Mouse (Mus musculus) heart, adult 10 weeks (tissue): ENCODE data around the gene Rara. TPM values are rescaled to one million over a fixed set of nuclear protein-coding genes. Genes with fewer than 3 reads are reported as not detected.

Experiments
- polyA plus RNA-seq: library from polyadenylated mRNA; stranded (reverse); fragments of 350-450 nt; fragmentation: Illumina TruSeq; extraction: RNeasy Lipid Tissue Mini Kit (QIAGEN cat#74804); gene quantifications from one replicate; pipeline ENCODE4 v1.2.3, GENCODE M21; 2014; ENCODE audit warnings: low read depth, low replicate concordance

Rara gene
- 8.3 TPM for polyA plus RNA-seq

DNA sequence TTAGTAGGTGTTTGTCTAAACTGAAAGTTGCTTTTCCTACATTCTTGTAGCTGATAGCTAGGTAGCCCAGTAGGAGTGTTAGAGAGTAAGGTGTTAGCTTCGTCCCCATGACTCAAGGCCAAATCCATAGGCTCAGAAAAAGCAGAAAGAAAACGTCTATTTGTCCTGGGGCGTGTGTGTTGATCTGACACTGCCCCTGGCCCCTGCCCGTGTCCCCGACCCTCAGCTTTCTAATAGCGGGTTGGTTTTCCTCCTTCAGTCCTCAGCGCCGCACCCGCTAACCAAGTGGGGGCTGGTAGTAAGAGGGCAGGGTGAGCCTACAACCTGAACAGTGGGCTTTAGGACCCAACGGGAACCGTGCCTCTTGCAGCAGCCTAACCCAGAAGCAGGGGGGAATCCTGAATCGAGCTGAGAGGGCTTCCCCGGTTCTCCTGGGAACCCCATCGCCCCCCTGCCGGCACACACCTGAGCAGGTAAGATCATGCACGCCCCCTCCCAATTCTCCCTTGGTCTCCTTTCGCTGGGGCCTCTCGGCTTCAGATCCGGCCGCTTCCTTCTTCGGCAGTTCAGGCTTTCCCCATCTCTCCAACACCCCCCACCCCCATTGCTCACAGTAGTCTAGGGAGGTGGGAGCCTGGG lies at the start of gene Rara:
Gene Rara (plus strand): TSS at position 381 of the 639 bp plus-strand sequence.

DNA sequence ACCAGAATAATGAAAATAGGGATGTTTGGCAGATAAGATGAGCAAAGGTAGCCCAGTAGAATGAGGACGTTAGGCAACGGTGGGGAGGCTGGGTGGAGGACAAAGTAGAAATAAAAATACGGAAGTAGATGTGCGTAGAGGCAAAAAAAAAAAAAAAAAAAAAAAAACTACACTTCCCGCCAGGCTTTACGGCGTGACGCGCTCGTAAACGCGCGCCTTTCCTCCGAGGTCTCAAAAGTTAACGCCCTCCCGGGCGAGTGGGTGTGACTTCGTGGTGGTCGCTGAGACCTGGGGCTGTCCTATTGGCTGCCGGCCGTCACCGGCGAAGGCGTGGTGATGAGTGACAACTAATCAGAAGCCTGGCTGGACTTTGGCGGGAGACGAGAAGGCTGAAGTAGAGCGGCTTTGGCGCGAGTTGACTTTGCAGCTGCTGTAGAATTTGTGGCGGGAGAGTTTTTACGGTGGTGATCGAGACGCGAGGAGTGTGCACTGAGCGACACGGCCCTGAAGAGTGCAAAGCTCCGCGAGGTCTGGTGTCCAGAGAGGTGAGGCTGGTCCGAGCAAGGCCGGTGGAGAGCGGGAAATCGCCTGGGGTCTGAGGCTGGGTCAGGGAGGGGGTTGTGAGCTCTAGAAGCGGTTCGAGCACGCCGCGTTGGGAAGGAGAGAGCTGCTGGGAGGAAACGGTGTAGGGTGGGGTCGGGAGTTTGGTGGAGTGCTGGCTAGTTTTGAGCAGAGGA lies 20.0 kb upstream of the Rara start, which contains the start of gene Cdc6:
Gene Cdc6 (plus strand): TSS at position 365 of the 737 bp plus-strand sequence.

DNA sequence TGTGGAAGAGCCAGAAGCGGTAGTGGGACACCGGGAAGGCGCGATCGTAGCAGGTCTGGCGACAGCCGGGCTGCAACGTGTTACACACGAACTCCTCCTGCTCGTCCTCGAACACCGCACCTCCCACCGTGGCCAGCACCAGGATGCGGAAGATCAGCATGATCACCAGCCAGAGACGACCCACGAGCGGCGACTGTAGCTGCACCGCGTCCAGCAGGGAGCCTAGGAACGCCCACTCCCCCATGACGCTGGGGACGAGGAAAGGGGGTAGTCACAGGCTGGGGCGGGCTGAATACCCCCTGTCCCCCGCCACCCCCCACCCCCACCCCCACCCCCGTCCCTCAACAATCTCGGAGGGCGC lies 55.1 kb downstream of the Rara start, which contains the start of gene Gjd3:
Gene Gjd3 (minus strand): TSS at position 244 of the 361 bp plus-strand sequence.

DNA sequence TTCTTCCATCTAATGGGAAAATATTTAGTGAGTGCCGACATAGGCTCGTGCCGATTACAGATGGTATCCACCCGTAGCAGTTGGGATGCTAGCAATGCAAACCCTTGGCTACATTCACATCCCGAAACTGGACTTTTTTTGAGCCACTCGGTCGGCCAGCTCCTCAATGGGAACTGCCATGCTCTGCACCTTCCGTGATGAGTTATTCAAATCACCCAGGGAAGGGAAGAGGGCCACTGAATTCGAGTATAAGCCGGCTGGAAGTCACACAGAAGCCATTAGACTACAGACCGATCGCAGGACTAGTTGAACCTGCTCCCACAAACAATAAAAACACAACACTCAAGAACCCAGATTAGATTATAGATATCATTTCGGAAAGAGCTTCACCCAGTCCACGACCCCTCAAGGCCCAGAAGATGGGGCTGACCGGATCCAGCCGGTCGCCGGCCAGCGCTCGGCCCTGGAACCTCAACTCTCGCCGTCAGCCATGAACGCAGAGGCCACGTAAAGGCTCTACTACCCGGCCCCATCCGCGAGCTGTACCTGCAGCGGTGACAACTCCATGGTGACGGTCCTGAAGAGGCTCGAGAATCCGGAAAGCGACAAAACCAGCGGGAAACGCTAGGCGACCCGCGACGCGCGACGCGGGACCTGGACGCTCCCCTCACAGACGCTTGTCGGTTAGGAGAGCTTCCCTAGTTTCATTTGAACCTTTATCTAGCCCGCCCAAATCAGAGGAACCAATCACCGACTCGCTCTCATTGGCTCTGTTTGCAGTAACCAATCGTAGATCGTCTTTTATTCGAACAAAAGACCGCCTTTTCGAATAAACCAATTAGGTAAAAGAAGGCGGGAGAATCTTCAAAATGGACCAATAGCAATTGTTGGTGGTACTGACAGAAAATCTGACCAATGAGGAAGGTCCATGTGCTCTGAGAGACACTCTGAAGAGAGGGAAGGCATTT lies 96.2 kb downstream of the Rara start, which contains the start of gene Top2a:
Gene Top2a (minus strand): TSS at position 690 of the 968 bp plus-strand sequence.

Other genes starting within 250 kb of the Rara start
- gene Psmd3, start 245.3 kb upstream of the Rara start, polyA plus RNA-seq: 106 TPM
- not detected for gene Csf3, start 226.6 kb upstream of the Rara start, polyA plus RNA-seq
- 37.3 TPM for gene Med24, start 198.4 kb upstream of the Rara start, polyA plus RNA-seq
- 99.6 TPM for gene Thra, start 187.2 kb upstream of the Rara start, polyA plus RNA-seq
- 43.3 TPM for gene Nr1d1, start 152.5 kb upstream of the Rara start, polyA plus RNA-seq
- 72.5 TPM for gene Msl1, start 132.3 kb upstream of the Rara start, polyA plus RNA-seq
- gene Casc3, start 122.9 kb upstream of the Rara start, polyA plus RNA-seq: 20.0 TPM
- 2.1 TPM for gene Rapgefl1, start 91.0 kb upstream of the Rara start, polyA plus RNA-seq
- gene Wipf2, start 64.2 kb upstream of the Rara start, polyA plus RNA-seq: 5.2 TPM
- gene Cdc6, start 20.0 kb upstream of the Rara start, polyA plus RNA-seq: 0.29 TPM
- not detected for gene Gjd3, start 55.2 kb downstream of the Rara start, polyA plus RNA-seq
- gene Top2a, start 96.4 kb downstream of the Rara start, polyA plus RNA-seq: 0.60 TPM
- 96.6 TPM for gene Igfbp4, start 113.4 kb downstream of the Rara start, polyA plus RNA-seq
- 0.42 TPM for gene Tns4, start 161.5 kb downstream of the Rara start, polyA plus RNA-seq
- 0.52 TPM for gene Ccr7, start 227.3 kb downstream of the Rara start, polyA plus RNA-seq